Mouse (Mus musculus) small intestine, adult 2 months (tissue): ENCODE results near the gene Slc12a8.

ENCODE experiments used
- CTCF ChIP-seq: fragments of 200-500 bp; IDR thresholded peaks from 2 replicates; pipeline ENCODE4 v1.5.1; 2012; ENCODE audit warnings: low read depth, mild to moderate bottlenecking, control low read depth, inconsistent platforms, low read length, moderate library complexity, mixed read lengths; ENCODE audit not compliant: insufficient replicate concordance, insufficient read length; ENCODE audit errors: extremely low read depth
- POLR2A ChIP-seq: fragments of 200-500 bp; IDR thresholded peaks from 2 replicates; pipeline ENCODE4 v1.6.1; 2012; ENCODE audit warnings: low read depth, mild to moderate bottlenecking, control low read depth, inconsistent platforms, low read length, moderate library complexity

DNA sequence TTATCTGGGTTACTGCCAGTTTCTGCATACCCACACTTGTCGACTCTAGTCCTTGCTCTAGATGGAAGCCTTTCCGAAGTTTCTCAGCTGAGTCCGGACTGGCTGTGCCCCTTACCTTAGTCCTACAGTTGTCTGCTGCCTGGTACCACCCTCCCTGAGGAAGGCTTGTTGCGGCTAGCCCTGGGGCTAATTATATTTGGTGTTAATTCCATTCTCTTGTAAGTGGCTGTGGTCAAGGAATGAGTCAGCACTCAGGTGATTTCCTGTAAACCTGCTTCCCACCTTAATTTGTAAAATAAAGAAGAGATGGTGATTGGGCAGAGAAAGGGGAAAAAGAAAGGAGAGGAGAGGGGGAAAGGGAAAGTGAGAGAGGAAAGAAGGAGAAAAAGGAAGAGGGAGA, 9.0 kb upstream of the Slc12a8 start:
- TF ChIP-seq POLR2A (no peak), CTCF (no peak)
